Mouse (Mus musculus) neural tube, embryonic 14.5 days (tissue): Measurements from ENCODE around the gene Pbp2. TPM values are rescaled to one million over a fixed set of nuclear protein-coding genes. Genes with fewer than 3 reads are reported as not detected.

Source experiments
- ATAC-seq: fragments of 200-750 bp; cut with Nextera tagmentation; 2 replicates; pipeline ENCODE4 v1.8.0; 2017; ENCODE audit warnings: low read depth, mild to moderate bottlenecking, moderate TSS enrichment, moderate library complexity
- H3K27ac ChIP-seq: fragments of 300-500 bp; sonication (generic); 2 replicates; pipeline ENCODE4 v1.5.1; 2014; ENCODE audit warnings: low read depth, mild to moderate bottlenecking, control low read depth, low read length, moderate library complexity, mixed read lengths
- H3K27me3 ChIP-seq: fragments of 300-500 bp; sonication (generic); 2 replicates; pipeline ENCODE4 v1.6.1; 2014; ENCODE audit warnings: low read length; ENCODE audit not compliant: control insufficient read depth, insufficient read depth
- H3K36me3 ChIP-seq: fragments of 300-500 bp; sonication (generic); 2 replicates; pipeline ENCODE4 v1.6.1; 2014; ENCODE audit warnings: low read length, mixed read lengths; ENCODE audit not compliant: control insufficient read depth, insufficient read depth
- H3K4me1 ChIP-seq: fragments of 300-500 bp; sonication (generic); 2 replicates; pipeline ENCODE4 v1.6.1; 2014; ENCODE audit warnings: low read length; ENCODE audit not compliant: control insufficient read depth, insufficient read depth
- H3K4me2 ChIP-seq: fragments of 300-500 bp; sonication (generic); 2 replicates; pipeline ENCODE4 v1.6.1; 2014; ENCODE audit warnings: mild to moderate bottlenecking, low read depth, low read length, control low read depth
- H3K4me3 ChIP-seq: fragments of 300-500 bp; sonication (generic); 2 replicates; pipeline ENCODE4 v1.5.1; 2014; ENCODE audit warnings: low read depth, low read length, control low read depth, mixed read lengths
- H3K9ac ChIP-seq: fragments of 300-500 bp; sonication (generic); replicated peaks from 2 replicates; pipeline ENCODE4 v1.6.1; 2014; ENCODE audit warnings: low read depth, mild to moderate bottlenecking, control low read depth, low read length, mixed read lengths
- H3K9me3 ChIP-seq: fragments of 300-500 bp; sonication (generic); 2 replicates; pipeline ENCODE4 v1.6.1; 2016; ENCODE audit warnings: low read length; ENCODE audit not compliant: control insufficient read depth
- WGBS: fragments of 180-500 bp; shearing (Covaris S2); extraction: QIAGEN DNeasy Blood & Tissue Kit; methylation state at CpG from one replicate; pipeline ENCODE4 v1.1.7; 2014; 5-methylcytosine and 5-hydroxymethylcytosine counted together
- polyA plus RNA-seq: library from polyadenylated mRNA; unstranded; fragments of >200 nt; fragmentation: Nextera tagmentation; extraction: Ambion mirVana; gene quantifications from 2 replicates; pipeline ENCODE4 v1.2.1, GENCODE M21; 2014

The Pbp2 gene
- polyA plus RNA-seq, 1 experiment from 2014 or later: 0.58 TPM

- no peak for ATAC-seq
- Histone ChIP-seq H3K27ac (no peak overlapping the region), H3K36me3 (no peaks in the 10 kb centered on the region), H3K4me3 (no peak overlapping the region), H3K9me3 (no peaks in the 10 kb centered on the region), H3K4me2 (no peak overlapping the region), H3K27me3 (no peaks in the 10 kb centered on the region), H3K9ac (no peak overlapping the region), H3K4me1 (no peaks in the 10 kb centered on the region)
- 89% methylated on average over 6 of the region's 6 CpGs for WGBS
Observed at GRCm38 (mm10) chr6:135294150-135294549, 16.1 kb downstream of the Pbp2 start.

DNA sequence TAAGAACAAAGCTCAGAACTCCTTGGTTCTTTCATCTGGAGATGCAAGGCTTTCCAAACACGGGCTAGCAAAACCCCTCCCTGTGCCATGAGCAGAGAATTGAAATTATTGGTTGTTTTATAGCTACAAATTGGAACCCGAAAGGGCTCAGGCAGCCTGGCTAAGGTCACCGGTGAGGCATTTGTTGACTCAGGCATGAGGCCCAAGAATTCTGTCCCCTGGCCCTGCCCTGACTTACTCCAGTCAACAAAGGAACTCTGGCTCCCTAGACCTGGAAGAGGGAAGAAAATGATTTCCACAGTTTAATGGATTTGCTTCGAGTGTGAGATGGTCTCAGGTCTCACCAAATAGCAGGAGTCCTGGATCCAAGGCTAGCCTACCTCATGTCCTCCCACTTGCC lies 17.8 kb downstream of the Pbp2 start:
- WGBS: 71% methylated on average over 4 of the region's 4 CpGs
- H3K4me1 ChIP-seq: no peaks in the 10 kb centered on the region
- no peak overlapping the region for H3K27ac ChIP-seq
- no peak overlapping the region for H3K4me3 ChIP-seq
- H3K36me3 ChIP-seq: no peaks in the 10 kb centered on the region
- no peaks in the 10 kb centered on the region for H3K9me3 ChIP-seq
- no peak overlapping the region for H3K9ac ChIP-seq
- no peaks in the 10 kb centered on the region for H3K27me3 ChIP-seq
- no peak for ATAC-seq
- H3K4me2 ChIP-seq: no peak overlapping the region

- 5% methylated on average over 10 of the region's 10 CpGs for WGBS
- Histone ChIP-seq H3K27ac (no peak overlapping the region), H3K4me2 (no peak overlapping the region)
Observed at GRCm38 (mm10) chr6:135279856-135280255, 30.3 kb downstream of the Pbp2 start.

DNA sequence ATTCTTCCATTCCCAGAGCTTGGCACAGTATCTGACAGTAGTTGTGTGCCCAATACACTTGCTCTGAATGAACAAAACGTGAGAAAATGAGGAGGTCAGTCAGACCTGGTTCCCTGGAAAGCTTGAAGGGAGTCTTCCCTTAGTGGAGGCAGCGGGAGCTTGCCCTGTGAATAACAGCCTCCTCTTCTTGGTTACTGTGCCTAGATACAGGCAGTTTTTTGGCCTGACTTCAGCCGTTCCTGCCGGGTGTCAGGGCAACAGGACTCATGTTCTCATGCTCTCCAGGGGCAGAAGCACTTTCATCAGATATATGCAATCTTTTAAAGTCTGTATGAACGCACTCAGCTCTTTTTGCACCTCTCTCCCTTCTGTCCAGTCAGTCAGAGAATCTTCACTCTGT lies 30.9 kb downstream of the Pbp2 start:
- no peak overlapping the region for H3K4me3 ChIP-seq
- no peak overlapping the region for H3K27ac ChIP-seq
- no peak overlapping the region for H3K4me2 ChIP-seq
- H3K36me3 ChIP-seq: no peaks in the 10 kb centered on the region
- H3K9ac ChIP-seq: no peak overlapping the region
- H3K4me1 ChIP-seq: 0 out of 2 replicates have a peak, but pooled peaks cover 6% of the 10 kb centered on the region
- WGBS: 39% methylated on average over 5 of the region's 5 CpGs
- ATAC-seq: peak; percentile 74; the same call in 1 of the 2 replicates
- no peaks in the 10 kb centered on the region for H3K9me3 ChIP-seq
- no peaks in the 10 kb centered on the region for H3K27me3 ChIP-seq

More at GRCm38 (mm10) chr6:135279856-135280255, 30.3 kb downstream of the Pbp2 start:
- Histone ChIP-seq H3K27me3 (no peaks in the 10 kb centered on the region), H3K4me1 (0 out of 2 replicates have a peak, but pooled peaks cover 6% of the 10 kb centered on the region), H3K36me3 (no peaks in the 10 kb centered on the region), H3K4me3 (no peak overlapping the region), H3K9me3 (no peaks in the 10 kb centered on the region), H3K9ac (no peak overlapping the region)
- 0 out of 2 replicates have a peak, but pooled peaks have one; percentile 46 for ATAC-seq

DNA sequence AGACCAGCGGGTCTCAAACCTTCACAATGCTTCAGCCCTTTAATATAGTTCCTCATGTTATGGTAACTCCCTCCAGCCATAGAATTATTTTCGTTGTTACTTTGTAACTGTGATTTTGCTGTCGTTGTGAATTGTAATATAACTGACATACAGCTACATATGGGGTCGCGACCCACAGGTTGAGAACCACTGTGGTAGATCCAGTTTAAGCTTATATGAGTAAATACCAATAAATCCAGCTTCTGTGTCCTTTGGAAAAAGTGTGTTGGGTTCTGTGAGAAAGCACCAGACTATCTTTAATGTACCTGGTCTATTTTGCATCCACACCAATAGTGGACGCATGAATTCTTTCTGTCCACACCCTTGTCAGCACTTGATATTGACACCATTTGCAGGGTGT lies 31.9 kb downstream of the Pbp2 start:
- no peak for ATAC-seq
- no peaks in the 10 kb centered on the region for H3K9me3 ChIP-seq
- 92% methylated on average over 6 of the region's 6 CpGs for WGBS
- no peak overlapping the region for H3K4me3 ChIP-seq
- H3K27ac ChIP-seq: no peak overlapping the region
- H3K9ac ChIP-seq: no peak overlapping the region
- no peaks in the 10 kb centered on the region for H3K27me3 ChIP-seq
- H3K4me2 ChIP-seq: no peak overlapping the region
- H3K36me3 ChIP-seq: no peaks in the 10 kb centered on the region
- 0 out of 2 replicates have a peak, but pooled peaks cover 6% of the 10 kb centered on the region for H3K4me1 ChIP-seq

DNA sequence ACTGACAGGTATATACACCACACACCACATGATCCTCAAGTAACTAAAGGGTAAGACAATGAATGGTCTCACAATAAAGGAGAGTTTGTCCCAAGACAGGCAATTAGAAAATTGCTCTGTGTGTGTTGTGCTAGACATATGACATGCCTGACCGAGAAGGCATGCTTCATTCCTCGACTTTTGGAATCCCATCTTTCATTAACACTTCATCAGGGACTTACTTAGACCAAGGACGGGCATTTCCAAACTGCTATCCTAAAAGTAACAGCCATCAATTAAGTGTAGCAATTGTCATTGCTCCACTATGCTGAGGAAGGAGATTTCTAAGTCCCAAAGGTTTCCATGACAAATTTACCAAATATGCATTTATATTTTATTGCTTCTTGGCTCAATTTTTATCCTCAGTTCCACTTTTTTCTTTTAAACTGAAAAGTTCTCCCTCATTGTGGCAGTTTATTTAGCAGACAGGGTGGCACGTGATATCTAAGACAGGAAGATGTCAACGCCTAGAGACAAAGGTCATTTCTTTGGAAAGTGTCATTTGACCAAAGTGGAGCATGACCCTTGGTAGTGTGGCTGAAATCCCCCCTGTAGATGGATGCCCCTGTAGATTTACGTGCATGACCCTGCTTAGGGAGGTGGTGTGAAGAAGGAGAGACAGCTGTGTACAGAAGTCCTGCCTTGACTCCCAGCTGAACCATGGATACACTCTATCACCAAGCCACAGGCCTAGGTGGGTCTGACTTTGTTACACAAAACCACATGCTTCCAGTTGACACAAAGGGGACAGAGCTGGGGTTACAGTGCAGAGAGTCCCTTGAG lies 33.5 kb downstream of the Pbp2 start:
- Histone ChIP-seq H3K4me3 (no peak overlapping the region), H3K4me1 (0 out of 2 replicates have a peak, but pooled peaks cover 6% of the 10 kb centered on the region), H3K9me3 (no peaks in the 10 kb centered on the region), H3K9ac (no peak overlapping the region), H3K27ac (no peak overlapping the region), H3K27me3 (no peaks in the 10 kb centered on the region), H3K4me2 (no peak overlapping the region), H3K36me3 (no peaks in the 10 kb centered on the region)
- ATAC-seq: no peak
- 74% methylated on average over 6 of the region's 6 CpGs for WGBS

GRCm38 (mm10) chr6:135275231-135275630 lies 35.0 kb downstream of the Pbp2 start:
- Histone ChIP-seq H3K27ac (no peak overlapping the region), H3K9ac (no peak overlapping the region), H3K4me2 (no peak overlapping the region), H3K36me3 (no peaks in the 10 kb centered on the region), H3K9me3 (no peaks in the 10 kb centered on the region), H3K4me1 (0 out of 2 replicates have a peak, but pooled peaks cover 6% of the 10 kb centered on the region), H3K27me3 (no peaks in the 10 kb centered on the region), H3K4me3 (no peak overlapping the region)
- no peak for ATAC-seq
- WGBS: 68% methylated on average over 4 of the region's 4 CpGs

GRCm38 (mm10) chr6:135273066-135273465 lies 37.1 kb downstream of the Pbp2 start:
- H3K4me3 ChIP-seq: no peak overlapping the region
- H3K9me3 ChIP-seq: no peaks in the 10 kb centered on the region
- ATAC-seq: no peak
- 94% methylated on average over 6 of the region's 6 CpGs for WGBS
- H3K9ac ChIP-seq: no peak overlapping the region
- H3K27me3 ChIP-seq: no peaks in the 10 kb centered on the region
- no peaks in the 10 kb centered on the region for H3K4me1 ChIP-seq
- H3K27ac ChIP-seq: no peak overlapping the region
- no peak overlapping the region for H3K4me2 ChIP-seq
- H3K36me3 ChIP-seq: no peaks in the 10 kb centered on the region

- H3K27me3 ChIP-seq: no peaks in the 10 kb centered on the region
- no peak for ATAC-seq
- 46% methylated on average over 2 of the region's 2 CpGs for WGBS
- H3K4me1 ChIP-seq: no peaks in the 10 kb centered on the region
- no peak overlapping the region for H3K4me2 ChIP-seq
- H3K9me3 ChIP-seq: no peaks in the 10 kb centered on the region
- H3K4me3 ChIP-seq: no peak overlapping the region
- H3K27ac ChIP-seq: no peak overlapping the region
- no peak overlapping the region for H3K9ac ChIP-seq
- no peaks in the 10 kb centered on the region for H3K36me3 ChIP-seq
Observed at GRCm38 (mm10) chr6:135271761-135272160, 38.4 kb downstream of the Pbp2 start.
